Mouse (Mus musculus) forebrain, embryonic 14.5 days (tissue): ENCODE measurements around the gene Spata2l. TPM values are rescaled to one million over a fixed set of nuclear protein-coding genes. Genes with fewer than 3 reads are reported as not detected.
A peak's percentile ranks its signal among the peaks of the same experiment; 100 is the strongest.
"Not testable (repeated sequence)": the region's sequence is repeated elsewhere in the genome, so short reads cannot be mapped to it uniquely, and the experiment has no call there.

Source experiments
- ATAC-seq: fragments of 200-750 bp; cut with Nextera tagmentation; 2 replicates; pipeline ENCODE4 v1.8.0; 2017; ENCODE audit warnings: mild to moderate bottlenecking, moderate library complexity
- DNase-seq: peaks from one replicate; pipeline ENCODE4 v3.0.0-alpha.2; 2015; ENCODE audit warnings: low spot score
- H3K27ac ChIP-seq: fragments of 300-500 bp; sonication (generic); 2 replicates; pipeline ENCODE4 v1.5.1; 2014; ENCODE audit warnings: low read depth, mild to moderate bottlenecking, control low read depth, low read length, moderate library complexity
- H3K27me3 ChIP-seq: fragments of 300-500 bp; sonication (generic); replicated peaks from 2 replicates; pipeline ENCODE4 v1.6.1; 2014; ENCODE audit warnings: low read length, control low read depth, mixed read lengths; ENCODE audit not compliant: control insufficient read depth, insufficient read depth
- H3K36me3 ChIP-seq: fragments of 300-500 bp; sonication (generic); 2 replicates; pipeline ENCODE4 v1.6.1; 2014; ENCODE audit warnings: low read length, control low read depth; ENCODE audit not compliant: control insufficient read depth, insufficient read depth
- H3K4me1 ChIP-seq: fragments of 300-500 bp; sonication (generic); 2 replicates; pipeline ENCODE4 v1.6.1; 2014; ENCODE audit warnings: antibody characterized with exemption, low read length, control low read depth; ENCODE audit not compliant: control insufficient read depth, insufficient read depth
- H3K4me2 ChIP-seq: fragments of 300-500 bp; sonication (generic); 2 replicates; pipeline ENCODE4 v1.6.1; 2014; ENCODE audit warnings: mild to moderate bottlenecking, control low read depth, low read length
- H3K4me3 ChIP-seq: fragments of 300-500 bp; sonication (generic); 2 replicates; pipeline ENCODE4 v1.5.1; 2014; ENCODE audit warnings: low read depth, low read length, control low read depth
- H3K9ac ChIP-seq: fragments of 300-500 bp; sonication (generic); 2 replicates; pipeline ENCODE4 v1.6.1; 2014; ENCODE audit warnings: mild to moderate bottlenecking, low read length, control low read depth, moderate library complexity
- H3K9me3 ChIP-seq: fragments of 300-500 bp; sonication (generic); replicated peaks from 2 replicates; pipeline ENCODE4 v1.6.1; 2016; ENCODE audit warnings: low read length, control low read depth, mixed read lengths; ENCODE audit not compliant: control insufficient read depth
- WGBS: fragments of 180-500 bp; shearing (Covaris S2); extraction: QIAGEN DNeasy Blood & Tissue Kit; methylation state at CpG from one replicate; pipeline ENCODE4 v1.1.7; 2014; 5-methylcytosine and 5-hydroxymethylcytosine counted together
- polyA plus RNA-seq: library from polyadenylated mRNA; unstranded; fragments of >200 nt; fragmentation: Nextera tagmentation; extraction: Ambion mirVana; gene quantifications from 2 replicates; pipeline ENCODE4 v1.2.1, GENCODE M21; 2014

Spata2l gene
- polyA plus RNA-seq, 1 experiment from 2014 or later: 2.4 TPM

- Histone ChIP-seq H3K27me3 (no peaks in the 10 kb centered on the region), H3K27ac (no peak overlapping the region), H3K4me1 (no peaks in the 10 kb centered on the region), H3K4me3 (no peak overlapping the region), H3K4me2 (no peak overlapping the region), H3K9ac (no peak overlapping the region), H3K9me3 (no peaks in the 10 kb centered on the region), H3K36me3 (peaks cover 14% of the 10 kb centered on the region)
- ATAC-seq (no peak), DNase-seq (no peak)
- 91% methylated on average over 5 of the region's 5 CpGs for WGBS
These were observed 38.4 kb upstream of the Spata2l start for GRCm38 (mm10) chr8:123274447-123274846.

GRCm38 (mm10) chr8:123271901-123272300 is 35.9 kb upstream of the Spata2l start:
- Histone ChIP-seq H3K9me3 (no peaks in the 10 kb centered on the region), H3K4me2 (no peak overlapping the region), H3K4me1 (no peaks in the 10 kb centered on the region), H3K36me3 (peaks cover 40% of the 10 kb centered on the region), H3K27me3 (no peaks in the 10 kb centered on the region), H3K4me3 (no peak overlapping the region), H3K27ac (no peak overlapping the region), H3K9ac (no peak overlapping the region)
- 86% methylated on average over 4 of the region's 4 CpGs for WGBS
- no peak for DNase-seq
- no peak for ATAC-seq

DNA sequence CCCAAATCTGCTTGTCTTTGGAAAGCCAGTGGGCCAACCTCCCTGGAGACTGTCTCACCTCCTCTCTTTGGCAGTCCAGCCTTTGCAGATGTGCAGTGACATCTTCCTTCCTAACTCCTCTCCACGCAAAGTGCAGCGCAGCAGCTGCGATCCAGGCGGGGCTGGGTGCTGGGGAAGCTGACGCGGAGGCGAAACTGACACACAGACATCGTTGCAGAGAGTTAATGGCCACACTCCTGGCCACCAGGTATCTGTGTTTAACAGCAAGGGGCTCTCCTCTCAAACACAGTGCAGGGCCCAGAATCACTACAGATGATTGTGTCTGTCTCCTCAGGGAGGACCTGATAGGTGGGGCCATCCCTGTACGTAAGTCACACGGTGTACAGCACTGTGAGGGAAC is 35.1 kb upstream of the Spata2l start:
- no peak overlapping the region for H3K27ac ChIP-seq
- H3K4me2 ChIP-seq: no peak overlapping the region
- peaks cover 47% of the 10 kb centered on the region for H3K36me3 ChIP-seq
- no peaks in the 10 kb centered on the region for H3K4me1 ChIP-seq
- 90% methylated on average over 10 of the region's 10 CpGs for WGBS
- no peak for ATAC-seq
- H3K27me3 ChIP-seq: no peaks in the 10 kb centered on the region
- DNase-seq: no peak
- H3K9ac ChIP-seq: no peak overlapping the region
- no peak overlapping the region for H3K4me3 ChIP-seq
- H3K9me3 ChIP-seq: no peaks in the 10 kb centered on the region

GRCm38 (mm10) chr8:123267926-123268656 is 32.1 kb upstream of the Spata2l start:
- no peak overlapping the region for H3K27ac ChIP-seq
- H3K4me1 ChIP-seq: no peaks in the 10 kb centered on the region
- H3K4me3 ChIP-seq: no peak overlapping the region
- H3K27me3 ChIP-seq: no peaks in the 10 kb centered on the region
- DNase-seq (no peak), ATAC-seq (no peak)
- no peak overlapping the region for H3K9ac ChIP-seq
- H3K4me2 ChIP-seq: no peak overlapping the region
- peaks cover 78% of the 10 kb centered on the region for H3K36me3 ChIP-seq
- H3K9me3 ChIP-seq: no peaks in the 10 kb centered on the region
- WGBS: 95% methylated on average over 14 of the region's 14 CpGs

- Histone ChIP-seq H3K4me1 (peaks cover 14% of the 10 kb centered on the region), H3K36me3 (peaks cover 59% of the 10 kb centered on the region)
- WGBS: 95% methylated on average over 8 of the region's 8 CpGs
- not testable (repeated sequence) for H3K4me2 ChIP-seq, H3K27me3 ChIP-seq, H3K4me3 ChIP-seq, DNase-seq, H3K9ac ChIP-seq, H3K9me3 ChIP-seq, ATAC-seq, H3K27ac ChIP-seq
These were observed 21.6 kb upstream of the Spata2l start for GRCm38 (mm10) chr8:123257593-123257992.

- DNase-seq (no peak), ATAC-seq (no peak)
- Histone ChIP-seq H3K9ac (no peak overlapping the region), H3K36me3 (peaks cover 58% of the 10 kb centered on the region), H3K4me3 (no peak overlapping the region), H3K4me2 (no peak overlapping the region), H3K27ac (no peak overlapping the region), H3K9me3 (no peaks in the 10 kb centered on the region), H3K27me3 (no peaks in the 10 kb centered on the region), H3K4me1 (peaks cover 14% of the 10 kb centered on the region)
- WGBS: 77% methylated on average over 3 of the region's 3 CpGs
These were observed 21.1 kb upstream of the Spata2l start for GRCm38 (mm10) chr8:123257114-123257513.

- DNase-seq: no peak
- peaks cover 14% of the 10 kb centered on the region for H3K4me1 ChIP-seq
- no peaks in the 10 kb centered on the region for H3K9me3 ChIP-seq
- WGBS: 76% methylated on average over 6 of the region's 6 CpGs
- peak overlapping the region; percentile 97 for H3K4me2 ChIP-seq
- H3K27ac ChIP-seq: no peak overlapping the region
- ATAC-seq: no peak
- peaks cover 60% of the 10 kb centered on the region for H3K36me3 ChIP-seq
- H3K9ac ChIP-seq: peak overlapping the region; percentile 97
- peak overlapping the region; percentile 98 for H3K4me3 ChIP-seq
- no peaks in the 10 kb centered on the region for H3K27me3 ChIP-seq
These were observed 19.1 kb upstream of the Spata2l start for GRCm38 (mm10) chr8:123255170-123255569.

DNA sequence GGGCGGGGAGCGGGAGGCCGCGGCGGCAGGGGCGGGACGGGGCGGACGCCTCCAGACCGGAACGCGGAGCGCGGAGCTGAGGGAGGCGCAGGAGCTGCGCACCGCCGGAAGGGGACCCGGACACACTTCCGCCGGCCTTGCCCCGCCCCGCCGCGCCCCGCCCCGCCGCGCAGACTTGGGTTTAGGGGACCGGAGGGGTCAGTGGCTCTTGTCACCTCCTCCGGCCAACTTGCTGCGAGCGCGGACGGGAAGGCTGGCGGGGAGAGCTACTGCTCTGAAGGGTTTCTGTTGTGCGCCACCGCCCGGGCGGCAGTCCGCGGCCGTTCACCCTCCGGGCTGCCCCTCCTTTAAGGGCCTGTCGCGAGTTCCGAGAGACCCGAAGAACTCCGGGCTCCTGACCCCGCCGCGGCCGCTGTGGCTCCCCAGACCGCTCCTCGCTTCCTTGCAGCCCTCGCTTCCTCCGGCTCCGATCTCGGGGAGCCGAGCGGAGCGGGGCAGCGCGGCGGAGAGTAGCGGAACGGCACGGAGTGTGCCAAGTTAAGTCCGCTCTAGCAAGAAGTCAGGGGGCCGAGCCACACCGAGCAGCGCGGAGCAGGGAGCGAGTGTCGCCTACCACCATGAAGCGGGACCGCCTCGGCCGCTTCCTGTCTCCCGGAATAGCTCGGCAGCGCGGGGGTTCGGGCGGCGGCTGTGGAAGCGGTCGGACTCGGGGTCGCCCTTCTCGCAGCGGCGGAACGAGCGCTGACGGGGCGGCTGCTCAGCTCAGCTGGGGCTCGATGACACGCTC is 18.3 kb upstream of the Spata2l start, which contains the start of the genes Zfp276 and Vps9d1:
Gene Zfp276, plus strand, starts transcription at position 97 of the 787 bp plus-strand sequence.
Gene Vps9d1, minus strand, starts transcription at position 250 of the 787 bp plus-strand sequence.
- Histone ChIP-seq H3K4me2 (peak within 1 kb of the TSS; percentile 97), H3K4me1 (peaks cover 14% of the 10 kb centered on the region), H3K27ac (peak within 1 kb of the TSS; percentile 86), H3K9me3 (no peaks in the 10 kb centered on the region), H3K27me3 (no peaks in the 10 kb centered on the region), H3K9ac (peak within 1 kb of the TSS; percentile 97), H3K4me3 (peak within 1 kb of the TSS; percentile 98), H3K36me3 (peaks cover 60% of the 10 kb centered on the region)
- under 1% methylated on average over 87 of the region's 99 CpGs for WGBS
- DNase-seq (peak; percentile 85), ATAC-seq (peak; percentile 98)
